Mouse (Mus musculus) embryo, embryonic 9.5 days (tissue): ENCODE data around the gene Mbd4.

Experiments
- DNase-seq: peaks from one replicate; pipeline ENCODE4 v3.0.0-alpha.2; 2017; ENCODE audit errors: extremely low spot score

The Mbd4 gene

GRCm38 (mm10) chr6:115811606-115812005, 41.6 kb downstream of the Mbd4 start:
- no peak for DNase-seq

GRCm38 (mm10) chr6:115808488-115809231, 44.5 kb downstream of the Mbd4 start, which contains the start of gene Rpl32:
Rpl32 (minus strand) TSS chr6:115808747.
- peak; percentile 92 for DNase-seq

- DNase-seq = no peak
These were observed 45.0 kb downstream of the Mbd4 start for GRCm38 (mm10) chr6:115808196-115808487.

- no peak for DNase-seq
These were observed 45.5 kb downstream of the Mbd4 start for GRCm38 (mm10) chr6:115807464-115808195.

DNA sequence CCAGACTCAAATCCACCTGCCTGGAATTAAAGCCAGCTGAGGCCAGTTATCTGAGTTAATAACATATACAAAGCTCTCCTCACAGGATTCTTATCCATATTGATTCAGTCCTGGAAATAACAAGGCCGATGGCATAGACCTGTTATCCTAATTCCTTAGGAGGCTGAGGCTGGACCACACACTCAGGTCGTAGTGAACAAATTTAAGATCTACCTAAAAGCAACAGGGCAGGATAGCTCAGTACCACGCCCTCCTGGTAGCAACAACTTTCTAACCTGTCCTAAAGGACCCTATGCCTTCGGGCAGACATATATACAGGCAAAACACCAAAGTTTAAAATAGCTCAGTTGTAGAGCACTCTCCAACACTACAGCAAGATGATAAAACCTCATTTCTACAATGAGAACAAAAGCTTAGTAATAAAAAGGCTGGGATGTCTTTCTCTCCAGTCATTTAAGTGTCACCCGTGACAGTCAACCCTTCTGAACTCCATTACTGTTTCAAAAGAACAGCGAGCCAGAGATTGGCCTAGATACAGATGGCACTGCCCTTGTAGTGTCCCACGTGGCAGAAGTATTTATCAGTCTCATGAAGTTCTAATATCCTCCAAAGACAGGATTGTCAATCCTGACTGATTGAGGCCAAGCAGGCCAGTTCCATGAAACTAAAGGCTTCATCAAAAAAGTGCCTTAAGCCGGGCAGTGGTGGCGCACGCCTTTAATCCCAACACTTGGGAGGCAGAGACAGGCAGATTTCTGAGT, 48.6 kb downstream of the Mbd4 start:
- DNase-seq = peak; percentile 56

DNA sequence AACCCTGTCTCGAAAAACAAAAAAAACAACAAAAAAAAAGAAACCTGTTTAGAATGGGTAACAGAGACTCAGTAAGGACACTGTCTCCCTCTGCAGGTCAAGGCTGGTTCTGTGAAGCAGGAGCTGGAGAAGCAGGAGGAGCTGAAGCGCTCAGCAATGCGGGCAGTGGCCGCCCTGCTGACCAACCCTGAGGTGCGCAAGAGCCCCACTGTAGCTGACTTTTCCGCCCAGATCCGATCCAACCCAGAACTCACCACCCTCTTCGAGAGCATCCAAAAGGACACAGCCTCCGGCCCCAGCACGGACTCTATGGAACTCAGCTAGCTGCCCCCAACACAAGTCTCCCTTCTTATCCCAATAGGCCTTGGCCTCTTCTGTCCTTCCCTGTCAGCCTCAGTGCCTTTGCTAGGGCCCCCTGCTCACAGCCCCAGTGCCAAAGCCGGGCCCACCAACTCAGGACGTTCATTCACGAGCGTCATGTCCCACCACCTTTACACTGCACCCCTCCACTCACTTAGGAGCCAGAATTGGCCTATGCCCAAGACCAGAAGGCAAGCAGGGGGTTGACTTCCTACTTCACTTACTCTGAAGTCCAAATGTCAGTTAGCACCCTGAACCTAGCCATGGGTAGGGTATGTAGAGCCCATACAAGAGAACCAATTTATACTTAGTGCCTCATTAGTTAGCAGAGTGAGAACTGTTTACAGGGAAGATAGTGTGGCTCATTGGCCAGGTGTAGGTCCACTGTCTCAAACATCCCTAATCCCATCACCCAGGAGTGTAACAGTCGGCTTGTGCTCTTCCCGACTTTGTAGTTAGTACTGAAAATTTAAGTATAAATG, 49.4 kb downstream of the Mbd4 start:
- DNase-seq = peak; percentile 73

DNA sequence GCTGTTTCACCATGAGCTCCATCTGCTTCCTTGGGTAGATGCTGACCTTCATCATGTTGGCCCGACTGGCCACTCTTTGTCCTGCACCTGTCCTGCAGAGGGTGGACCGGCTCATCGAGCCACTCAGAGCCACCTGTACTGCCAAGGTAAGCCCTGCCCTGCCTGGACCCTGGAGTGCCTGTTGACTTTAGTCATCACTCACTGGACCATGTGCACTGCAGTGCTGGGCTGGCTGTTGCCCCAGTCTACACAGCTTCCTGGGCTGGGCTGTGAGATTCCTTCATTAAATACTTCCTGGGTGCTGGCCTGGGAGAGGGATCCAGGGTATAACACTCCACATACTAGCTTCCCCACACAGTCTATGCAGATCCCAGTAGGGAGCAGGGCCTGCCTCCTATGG, 51.4 kb downstream of the Mbd4 start:
- no peak for DNase-seq

DNA sequence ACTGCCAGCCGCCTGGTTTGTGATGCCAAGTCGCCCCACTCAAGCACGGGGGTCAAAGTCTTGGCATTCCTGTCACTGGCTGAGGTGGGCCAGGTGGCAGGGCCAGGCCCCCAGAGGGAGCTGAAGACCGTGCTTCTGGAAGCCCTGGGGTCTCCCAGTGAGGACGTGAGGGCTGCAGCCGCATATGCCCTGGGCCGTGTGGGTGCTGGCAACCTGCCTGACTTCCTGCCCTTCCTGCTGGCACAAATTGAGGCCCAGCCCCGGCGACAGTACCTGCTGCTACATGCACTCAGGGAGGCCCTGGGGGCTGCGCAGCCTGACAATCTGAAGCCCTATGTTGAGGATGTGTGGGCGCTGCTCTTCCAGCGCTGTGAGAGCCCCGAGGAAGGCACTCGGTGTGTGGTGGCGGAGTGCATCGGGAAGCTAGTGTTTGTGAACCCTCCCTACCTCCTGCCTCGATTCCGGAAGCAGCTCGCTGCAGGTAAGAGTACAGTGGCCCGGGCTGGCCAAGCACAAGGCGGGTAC, 60.4 kb downstream of the Mbd4 start:
- DNase-seq = no peak

- DNase-seq = no peak
These were observed 61.1 kb downstream of the Mbd4 start for GRCm38 (mm10) chr6:115791842-115792686.

- no peak for DNase-seq
These were observed 62.2 kb downstream of the Mbd4 start for GRCm38 (mm10) chr6:115791016-115791415.
